Mouse (Mus musculus) liver, postnatal 0 days (tissue): ENCODE data around the gene Atp8b5.

Experiments
- CTCF ChIP-seq: sonication (generic); IDR thresholded peaks from 2 replicates; pipeline ENCODE4 v1.5.1; 2016; ENCODE audit warnings: antibody characterized with exemption, low read depth
- EP300 ChIP-seq: IDR thresholded peaks from 2 replicates; pipeline ENCODE4 v1.6.1; 2016; ENCODE audit warnings: antibody characterized with exemption, low read depth, mild to moderate bottlenecking

DNA sequence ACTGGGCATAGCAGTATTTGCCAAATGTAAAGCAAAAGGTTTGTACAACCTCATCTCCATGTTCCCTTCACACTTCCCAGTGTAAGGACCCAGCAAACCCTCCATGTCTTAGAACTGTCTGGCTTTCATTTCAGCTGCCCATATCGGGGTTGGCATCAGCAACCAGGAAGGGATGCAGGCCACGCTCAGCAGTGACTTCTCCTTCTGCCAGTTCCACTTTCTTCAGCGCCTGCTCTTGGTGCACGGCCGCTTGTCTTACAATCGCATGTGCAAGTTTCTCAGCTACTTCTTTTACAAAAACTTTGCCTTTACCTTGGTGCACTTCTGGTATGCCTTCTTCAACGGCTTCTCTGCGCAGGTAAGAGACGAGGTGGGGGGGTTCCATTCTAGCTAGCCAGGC is 100.8 kb downstream of the Atp8b5 start:
- no peak for TF ChIP-seq CTCF
- TF ChIP-seq EP300, result no peak
